Mouse (Mus musculus) gastrocnemius, postnatal 14 days (tissue): ENCODE results near the gene Dpp6. TPM values are rescaled to one million over a fixed set of nuclear protein-coding genes. Genes with fewer than 3 reads are reported as not detected.
A peak's percentile ranks its signal among the peaks of the same experiment; 100 is the strongest.
"Not testable (repeated sequence)": the region's sequence is repeated elsewhere in the genome, so short reads cannot be mapped to it uniquely, and the experiment has no call there.

Source experiments
- DNase-seq: peaks from one replicate; pipeline ENCODE4 v3.0.0; 2021; ENCODE audit warnings: mixed read lengths
- intact Hi-C: fragments of 180-260 bp; cut with DNase I; formaldehyde crosslinking; loops from one replicate; pipeline ENCODE4 v1.15.1; 2025; ENCODE audit warnings: low total_unique reads
- total RNA-seq, 2 experiments: library from RNA; stranded (reverse); gene quantifications; 2 replicates each; pipeline ENCODE4 v1.2.3; 2021

Gene Dpp6
- total RNA-seq, 2 experiments from 2014 or later = 2.3 TPM

- intact Hi-C loops = no loop called here
These were observed 600.4 kb downstream of the Dpp6 start for GRCm38 (mm10) chr5:27417398-27417797.

GRCm38 (mm10) chr5:27418856-27419255 lies 601.9 kb downstream of the Dpp6 start:
- intact Hi-C loops = no loop called here
- DNase-seq = no peak

More at GRCm38 (mm10) chr5:27417398-27417797, 600.4 kb downstream of the Dpp6 start:
- no peak for DNase-seq

- intact Hi-C loops = loop anchor here (5.0 kb wide), 1 partner anchor 344 kb away; no protein-coding TSS in a partner anchor
- DNase-seq = no peak
These were observed 604.2 kb downstream of the Dpp6 start for GRCm38 (mm10) chr5:27421090-27421635.

- DNase-seq = no peak
- intact Hi-C loops = loop anchor here (5.0 kb wide), 1 partner anchor 346 kb away; no protein-coding TSS in a partner anchor
These were observed 606.8 kb downstream of the Dpp6 start for GRCm38 (mm10) chr5:27423766-27424165.

- intact Hi-C loops = loop anchor here (5.0 kb wide), 1 partner anchor 347 kb away; no protein-coding TSS in a partner anchor
- DNase-seq = no peak
These were observed 607.6 kb downstream of the Dpp6 start for GRCm38 (mm10) chr5:27424484-27425080.

GRCm38 (mm10) chr5:27426200-27426599 lies 609.2 kb downstream of the Dpp6 start:
- DNase-seq = no peak
- intact Hi-C loops = no loop called here

GRCm38 (mm10) chr5:27433584-27433983 lies 616.6 kb downstream of the Dpp6 start:
- no peak for DNase-seq
- intact Hi-C loops = no loop called here

GRCm38 (mm10) chr5:27453201-27453845 lies 636.3 kb downstream of the Dpp6 start:
- intact Hi-C loops = no loop called here
- DNase-seq = no peak

GRCm38 (mm10) chr5:27454386-27454785 lies 637.4 kb downstream of the Dpp6 start:
- intact Hi-C loops = no loop called here
- no peak for DNase-seq

- intact Hi-C loops = no loop called here
- DNase-seq = no peak
These were observed 640.0 kb downstream of the Dpp6 start for GRCm38 (mm10) chr5:27456981-27457380.

GRCm38 (mm10) chr5:27457686-27458085 lies 640.7 kb downstream of the Dpp6 start:
- intact Hi-C loops = no loop called here
- DNase-seq = no peak

GRCm38 (mm10) chr5:27474964-27475465 lies 658.0 kb downstream of the Dpp6 start:
- DNase-seq = no peak
- intact Hi-C loops = no loop called here

GRCm38 (mm10) chr5:27481706-27482105 lies 664.7 kb downstream of the Dpp6 start:
- intact Hi-C loops = no loop called here
- no peak for DNase-seq

- intact Hi-C loops = no loop called here
- DNase-seq = no peak
These were observed 669.1 kb downstream of the Dpp6 start for GRCm38 (mm10) chr5:27486138-27486537.

GRCm38 (mm10) chr5:27490942-27491341 lies 673.9 kb downstream of the Dpp6 start:
- intact Hi-C loops = no loop called here
- DNase-seq = no peak

- intact Hi-C loops = not testable (repeated sequence)
These were observed 684.3 kb downstream of the Dpp6 start, which contains the start of gene Speer4b for GRCm38 (mm10) chr5:27501338-27501737. Gene Speer4b (minus strand): TSS chr5:27501438.

GRCm38 (mm10) chr5:27518716-27519115 lies 701.7 kb downstream of the Dpp6 start:
- no peak for DNase-seq
- intact Hi-C loops = no loop called here

More at GRCm38 (mm10) chr5:27501338-27501737, 684.3 kb downstream of the Dpp6 start, which contains the start of gene Speer4b:
- not testable (repeated sequence) for DNase-seq

GRCm38 (mm10) chr5:27526906-27527305 lies 709.9 kb downstream of the Dpp6 start:
- intact Hi-C loops = no loop called here
- no peak for DNase-seq

- DNase-seq = peak; percentile 23
- intact Hi-C loops = no loop called here
These were observed 727.8 kb downstream of the Dpp6 start for GRCm38 (mm10) chr5:27544816-27545270.

GRCm38 (mm10) chr5:27549291-27549690 lies 732.3 kb downstream of the Dpp6 start:
- no peak for DNase-seq
- intact Hi-C loops = no loop called here
